Mouse (Mus musculus) left cerebral cortex, adult 18-20 months (tissue): Measurements from ENCODE around the gene Shisa2. TPM values are rescaled to one million over a fixed set of nuclear protein-coding genes. Genes with fewer than 3 reads are reported as not detected.

Experiments used
- total RNA-seq, 2 experiments: library from RNA; stranded (reverse); gene quantifications; 2 replicates each; pipeline ENCODE4 v1.2.3; 2021

The Shisa2 gene
- total RNA-seq, 2 experiments from 2014 or later: 3.0 to 4.8 TPM

Other genes starting within 250 kb of the Shisa2 start
- gene Phf11c, start 229.9 kb upstream of the Shisa2 start, total RNA-seq: under 1 TPM; 0.28 to 0.37 TPM
- 1 to 10 TPM; 4.9 to 7.1 TPM for gene Setdb2, start 184.4 kb upstream of the Shisa2 start, total RNA-seq
- gene Cab39l, start 184.3 kb upstream of the Shisa2 start, total RNA-seq: 10 to 100 TPM; 27.1 to 27.7 TPM
- 10 to 100 TPM; 66.5 to 69.9 TPM for gene Cdadc1, start 27.3 kb upstream of the Shisa2 start, total RNA-seq